Mouse (Mus musculus) right cerebral cortex, postnatal 4 days (tissue): ENCODE measurements around the gene Olfr122.

Experiments
- DNase-seq: peaks from one replicate; pipeline ENCODE4 v3.0.0-alpha.2; 2022

Olfr122 gene

GRCm38 (mm10) chr17:37768307-37768706, at the start of gene Olfr122:
TSS of gene Olfr122 (plus strand) at chr17:37768607.
- no peak for DNase-seq

GRCm38 (mm10) chr17:37721508-37721907, 46.9 kb upstream of the Olfr122 start, which contains the start of gene Olfr120:
TSS of gene Olfr120 (plus strand) at chr17:37721808.
- DNase-seq, result no peak

GRCm38 (mm10) chr17:37738070-37738469, 30.3 kb upstream of the Olfr122 start:
- DNase-seq, result no peak

- DNase-seq, result no peak
Observed at GRCm38 (mm10) chr17:37793229-37793628, 24.8 kb downstream of the Olfr122 start, which contains the start of gene Olfr123. TSS of gene Olfr123 (plus strand) at chr17:37793529.

GRCm38 (mm10) chr17:37799588-37799987, 31.2 kb downstream of the Olfr122 start, which contains the start of gene Olfr124:
TSS of gene Olfr124 (plus strand) at chr17:37799888.
- no peak for DNase-seq
